Mouse (Mus musculus): ENCODE data around the gene Snrpd3. TPM values are rescaled to one million over a fixed set of nuclear protein-coding genes. Genes with fewer than 3 reads are reported as not detected.
"Not testable (repeated sequence)": the region's sequence is repeated elsewhere in the genome, so short reads cannot be mapped to it uniquely, and the experiment has no call there.

Snrpd3 gene
- total and polyA plus RNA-seq, 3 experiments, result 3.6 to 92.8 (median 87.1) TPM

DNA sequence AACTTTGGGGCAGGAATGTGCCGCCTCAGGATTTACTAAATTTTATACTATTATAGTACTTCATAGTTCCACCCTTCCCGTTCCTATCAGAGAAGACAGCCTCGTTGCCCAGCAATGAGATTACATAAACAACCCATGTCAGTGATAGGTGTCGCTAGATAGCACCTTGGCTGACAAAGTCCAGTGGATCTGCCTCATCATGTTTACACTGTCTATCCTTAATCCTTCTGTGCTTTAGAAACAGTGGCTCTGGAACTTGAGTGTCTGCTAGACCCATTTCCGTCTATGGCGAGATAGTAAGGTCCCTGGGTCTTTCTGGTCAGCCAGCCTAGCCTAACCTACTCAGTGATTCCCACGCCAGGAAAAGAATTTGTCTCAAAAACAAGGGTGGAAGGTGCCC is 17.0 kb upstream of the Snrpd3 start:
- DNase-seq, result no peak

DNA sequence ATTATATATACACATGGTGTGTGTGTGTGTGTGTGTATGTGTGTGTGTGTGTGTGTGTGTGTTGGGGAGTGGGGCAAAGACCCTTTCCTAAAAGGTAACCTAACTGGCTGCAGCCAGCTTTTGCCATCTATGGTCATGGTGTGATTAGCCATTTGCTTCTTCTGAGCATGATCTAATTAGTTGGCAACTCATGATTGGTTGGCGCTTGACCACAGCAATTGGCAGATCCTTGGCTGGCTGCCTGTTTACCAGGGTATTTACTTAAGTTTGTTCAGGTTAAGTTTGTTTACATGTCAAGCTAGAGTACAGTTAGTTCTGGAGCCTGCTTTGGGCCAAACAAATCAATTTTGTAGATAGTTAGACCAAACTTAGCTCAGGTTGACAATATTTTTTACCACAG is 15.7 kb upstream of the Snrpd3 start:
- no peak for DNase-seq

DNA sequence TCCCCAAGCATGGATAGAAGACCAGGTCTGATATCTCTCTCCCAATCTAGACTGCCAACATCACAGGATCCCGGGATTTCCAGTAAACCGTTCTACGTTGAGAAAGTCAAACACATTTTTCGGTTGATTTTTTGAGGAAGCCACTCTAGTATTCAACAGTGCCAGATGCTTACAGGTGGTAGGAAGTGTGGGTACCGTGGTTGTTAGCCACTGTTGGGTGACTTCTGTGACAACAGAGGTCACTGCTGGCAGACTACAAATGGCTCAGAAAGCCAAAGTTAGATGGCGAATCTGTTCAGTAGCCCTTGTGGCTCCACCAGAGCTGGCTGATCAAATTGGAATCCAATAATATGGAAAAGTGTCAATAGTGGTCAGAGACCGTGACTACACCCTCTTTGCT is 13.7 kb upstream of the Snrpd3 start:
- no peak for DNase-seq

DNA sequence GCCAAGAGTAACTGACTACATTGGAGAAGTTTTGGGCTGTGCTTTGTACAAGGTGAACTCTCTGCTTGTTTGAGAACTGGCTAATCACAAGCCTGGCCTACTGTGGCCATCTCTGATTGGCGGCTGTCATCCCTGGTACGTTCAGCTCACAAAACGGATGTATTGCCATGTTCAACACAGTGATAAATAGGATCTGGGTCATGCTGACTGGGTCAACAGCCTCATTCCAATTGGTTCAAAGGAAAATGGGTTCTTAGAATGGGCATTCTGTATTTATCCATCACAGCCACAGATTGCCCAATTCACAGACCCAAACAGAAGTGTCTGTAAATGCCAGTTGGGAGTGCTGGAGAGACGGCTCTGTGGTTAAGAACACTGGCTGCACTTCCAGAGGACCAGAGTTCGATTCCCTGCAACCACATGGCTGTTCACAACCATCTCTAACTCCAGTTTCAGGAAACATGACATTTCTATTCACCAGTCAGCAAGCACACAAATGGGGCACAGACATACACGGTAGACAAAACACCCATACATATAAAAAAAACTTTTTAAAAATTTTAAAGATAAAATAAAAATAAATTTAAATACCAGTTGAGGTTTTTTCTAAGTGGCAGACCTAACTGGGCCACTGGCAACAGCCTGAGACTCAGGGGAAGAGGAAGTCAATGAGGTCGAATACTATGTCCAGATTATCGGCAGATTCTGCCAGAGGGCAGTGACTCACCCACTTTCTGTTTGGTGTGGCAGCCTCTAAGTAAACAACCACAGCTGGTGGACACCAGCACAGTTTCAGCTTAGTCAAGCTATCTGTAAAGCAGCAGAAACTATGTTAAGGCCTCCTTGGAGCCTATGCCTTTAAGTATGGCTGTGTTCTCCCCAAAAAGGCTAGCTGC is 12.9 kb upstream of the Snrpd3 start:
- DNase-seq, result peak; percentile 66

DNA sequence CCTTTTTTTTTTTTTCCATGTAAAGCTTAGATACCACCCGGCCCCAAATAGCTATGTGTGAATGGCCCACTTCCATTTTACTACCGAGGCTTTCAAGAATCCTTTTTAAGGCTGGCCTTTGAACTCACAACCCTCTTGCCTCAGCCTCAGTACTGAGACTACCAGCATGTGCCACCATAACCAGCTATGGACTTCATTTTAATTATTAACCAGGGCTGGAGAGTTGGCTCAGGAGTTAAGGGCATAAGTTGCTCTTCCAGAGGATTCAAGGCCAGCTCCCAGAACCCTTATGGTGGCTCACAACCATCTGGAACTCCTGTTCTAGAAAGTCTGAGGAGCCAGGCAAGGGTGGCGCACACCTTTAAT is 12.2 kb upstream of the Snrpd3 start:
- DNase-seq, result no peak

DNA sequence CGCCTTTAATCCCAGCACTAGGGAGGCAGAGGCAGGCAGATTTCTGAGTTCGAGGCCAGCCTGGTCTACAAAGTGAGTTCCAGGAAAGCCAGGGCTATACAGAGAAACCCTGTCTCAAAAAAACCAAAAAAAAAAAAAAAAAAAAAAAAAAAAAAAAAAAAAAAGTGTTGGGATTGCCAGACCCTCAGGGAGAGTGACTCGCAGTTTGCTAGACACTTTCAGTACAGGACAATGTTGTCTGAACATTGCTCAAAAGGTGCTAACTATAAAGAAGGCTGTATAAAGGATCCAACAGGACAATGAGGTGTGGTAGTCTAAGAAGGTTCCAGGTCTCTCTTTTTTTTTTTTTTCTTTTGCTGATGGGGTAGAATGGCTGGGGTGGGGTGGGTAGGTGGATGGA is 11.4 kb upstream of the Snrpd3 start:
- DNase-seq, result not testable (repeated sequence)

DNA sequence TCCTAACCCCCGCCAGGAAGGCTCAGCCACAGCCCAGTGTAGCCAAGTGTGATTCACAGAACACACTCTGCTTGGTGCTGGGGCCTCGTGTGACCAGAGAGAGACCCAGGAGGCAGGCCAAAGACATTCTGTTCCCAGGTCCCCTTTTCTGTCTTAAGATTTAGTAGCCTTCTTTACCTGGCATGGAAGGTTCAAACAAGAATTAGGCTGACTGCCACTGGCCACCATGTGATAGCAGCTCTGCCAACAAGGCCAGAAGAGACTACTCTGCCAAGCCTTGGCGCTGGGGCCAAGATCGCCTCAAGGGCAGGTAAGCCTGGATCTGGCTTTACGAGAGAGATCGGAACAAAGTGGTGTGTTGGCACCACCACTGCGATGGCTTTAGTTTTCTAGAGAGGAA is 6.9 kb upstream of the Snrpd3 start:
- peak; percentile 81 for DNase-seq

DNA sequence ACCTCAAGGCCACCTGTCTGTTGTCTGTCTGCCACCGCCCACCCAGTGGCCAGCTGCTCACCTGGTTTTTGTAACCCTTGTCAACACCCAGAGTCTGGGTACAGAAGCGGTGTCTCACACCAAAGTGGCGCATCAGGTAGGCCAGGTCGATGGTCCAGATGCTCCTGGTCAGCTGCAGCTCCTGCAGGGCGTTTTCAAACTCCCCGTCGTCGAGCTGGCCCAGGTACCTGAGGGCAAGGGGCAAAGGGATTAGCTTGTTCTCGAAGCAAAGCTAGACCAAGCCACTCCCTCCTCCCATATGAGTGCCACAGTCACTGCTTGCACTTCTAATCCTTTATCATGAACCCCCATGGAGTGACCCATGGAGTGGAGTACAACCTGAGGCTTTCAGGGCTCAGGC is 6.3 kb upstream of the Snrpd3 start:
- no peak for DNase-seq

DNA sequence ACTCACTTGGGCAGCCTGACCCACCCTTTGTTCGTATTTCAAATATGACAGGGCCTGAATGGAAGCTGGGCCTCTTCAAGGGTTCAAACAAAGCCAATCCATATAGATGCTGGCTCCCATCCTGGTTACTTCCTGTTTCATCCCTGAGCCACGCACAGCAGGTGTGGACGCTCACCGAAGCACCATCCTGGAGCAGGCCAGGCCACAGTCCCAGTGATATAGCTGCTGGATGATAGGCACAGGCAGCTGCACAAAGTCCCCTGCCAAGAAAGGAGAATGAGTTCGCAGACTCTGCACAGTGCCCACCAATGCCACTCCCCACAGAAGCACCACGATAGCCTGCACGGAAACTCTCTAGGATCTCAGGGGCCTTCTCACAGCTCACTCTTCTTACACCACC is 5.5 kb upstream of the Snrpd3 start:
- DNase-seq, result no peak

DNA sequence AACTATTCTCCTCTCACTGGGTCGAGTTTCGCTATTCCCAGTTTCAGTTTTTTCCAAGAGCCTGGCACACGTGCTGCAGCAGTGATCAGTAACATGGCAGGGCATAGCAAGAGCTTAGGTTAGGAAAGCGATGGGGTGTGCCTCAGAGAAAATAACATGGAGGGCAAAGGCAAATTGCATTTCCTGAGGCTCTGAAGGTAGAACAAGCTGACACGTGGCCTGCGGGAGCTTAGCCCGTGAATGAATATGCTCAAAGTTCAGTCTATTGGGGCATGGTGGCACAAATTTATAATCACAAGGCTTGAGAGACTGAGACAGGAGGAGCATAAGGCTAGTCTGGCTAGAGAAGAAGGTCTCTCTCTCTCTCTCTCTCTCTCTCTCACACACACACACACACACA is 4.6 kb upstream of the Snrpd3 start:
- DNase-seq, result no peak

DNA sequence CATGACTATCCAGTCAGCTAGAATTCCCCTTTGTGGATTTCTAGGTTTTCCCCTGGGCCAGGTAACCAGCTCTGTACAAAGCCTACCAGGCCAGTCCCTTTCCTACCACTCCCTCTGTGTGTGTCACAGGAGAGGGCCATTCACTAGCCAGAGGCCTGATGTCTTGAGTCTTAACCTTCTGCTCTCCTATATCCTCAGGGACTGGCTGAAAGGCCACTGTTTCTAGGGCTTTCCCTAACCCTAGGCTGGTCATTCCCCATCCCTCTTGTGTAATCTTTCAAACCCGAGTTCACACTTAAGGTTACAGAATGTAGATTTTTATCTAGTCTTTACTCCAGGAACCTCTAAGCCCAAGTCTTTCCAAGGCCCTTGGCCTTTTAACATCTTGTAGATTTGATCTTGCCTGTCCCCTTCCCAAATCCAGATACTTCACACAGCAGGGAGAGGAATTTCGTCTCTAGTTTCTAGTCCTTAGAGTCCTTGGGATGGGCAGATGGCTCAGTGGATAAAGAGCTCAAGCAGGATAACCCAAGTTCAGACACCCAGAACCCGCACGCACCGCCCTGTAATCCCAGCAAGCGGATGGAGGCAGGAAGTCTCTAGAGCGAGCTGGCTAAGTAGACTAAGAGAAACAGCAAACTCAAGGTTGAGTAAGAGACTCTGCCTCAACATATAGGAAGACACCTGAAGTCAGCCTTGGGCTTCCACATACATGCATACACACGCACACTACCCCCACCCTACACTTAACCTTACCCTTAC is 3.9 kb upstream of the Snrpd3 start:
- no peak for DNase-seq

DNA sequence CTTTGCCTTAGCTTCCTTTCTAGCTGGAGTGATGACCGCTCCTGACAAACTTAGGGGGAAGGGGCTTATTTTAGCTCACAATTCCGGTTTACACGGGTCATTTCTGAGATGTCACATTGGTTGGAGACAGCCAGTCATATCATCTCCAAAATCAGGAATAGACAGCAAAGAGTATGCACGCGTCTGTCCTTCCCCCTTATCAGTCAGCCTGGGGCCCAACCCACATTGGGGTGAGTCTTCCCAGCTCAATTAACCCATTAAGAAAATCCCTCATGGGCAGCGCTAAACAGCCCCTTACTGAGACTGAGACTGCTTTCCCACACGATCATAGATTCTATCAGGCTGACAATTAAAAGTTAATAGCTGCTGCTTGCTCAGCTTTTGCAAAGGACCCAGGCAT is 3.0 kb upstream of the Snrpd3 start:
- DNase-seq, result no peak

DNA sequence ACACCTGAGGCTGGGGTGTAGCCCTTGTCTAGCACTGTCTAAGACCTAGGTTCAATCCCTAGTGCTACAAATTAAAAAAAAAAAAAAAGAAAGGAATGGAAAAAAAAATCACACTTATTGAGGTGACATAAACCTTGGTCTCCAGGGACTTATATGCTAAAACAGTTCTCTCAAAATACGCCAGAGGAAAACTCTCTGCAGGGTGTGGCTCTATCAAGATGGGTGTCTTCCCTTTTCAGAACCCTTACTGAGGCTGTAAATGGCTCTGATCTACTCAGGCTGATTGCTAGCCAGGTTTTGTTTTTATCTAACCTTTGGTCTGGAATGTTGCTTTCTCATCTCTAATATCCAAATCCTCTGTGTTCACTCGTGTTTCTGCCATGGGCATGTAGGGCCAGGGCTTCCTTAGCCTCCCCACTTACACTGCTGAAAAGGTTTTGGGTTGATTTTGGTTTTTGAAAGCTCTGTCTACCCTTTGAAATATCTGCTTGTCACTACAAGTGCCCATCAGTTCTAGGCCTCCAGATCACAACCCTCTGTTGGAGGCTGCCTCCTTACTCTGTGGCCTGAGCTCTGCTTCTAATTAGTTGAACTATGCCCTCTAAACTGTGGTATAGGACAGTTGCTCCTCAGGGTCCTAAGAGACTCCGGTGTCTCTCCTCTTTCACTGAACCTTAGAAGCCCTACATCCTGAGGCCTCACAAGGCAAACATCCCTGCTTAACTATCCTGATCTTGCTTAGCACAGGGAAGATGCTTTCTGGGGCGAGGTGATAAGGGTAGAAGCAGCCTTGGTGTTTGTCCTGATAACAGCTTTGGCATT is 1.9 kb upstream of the Snrpd3 start:
- no peak for DNase-seq

DNA sequence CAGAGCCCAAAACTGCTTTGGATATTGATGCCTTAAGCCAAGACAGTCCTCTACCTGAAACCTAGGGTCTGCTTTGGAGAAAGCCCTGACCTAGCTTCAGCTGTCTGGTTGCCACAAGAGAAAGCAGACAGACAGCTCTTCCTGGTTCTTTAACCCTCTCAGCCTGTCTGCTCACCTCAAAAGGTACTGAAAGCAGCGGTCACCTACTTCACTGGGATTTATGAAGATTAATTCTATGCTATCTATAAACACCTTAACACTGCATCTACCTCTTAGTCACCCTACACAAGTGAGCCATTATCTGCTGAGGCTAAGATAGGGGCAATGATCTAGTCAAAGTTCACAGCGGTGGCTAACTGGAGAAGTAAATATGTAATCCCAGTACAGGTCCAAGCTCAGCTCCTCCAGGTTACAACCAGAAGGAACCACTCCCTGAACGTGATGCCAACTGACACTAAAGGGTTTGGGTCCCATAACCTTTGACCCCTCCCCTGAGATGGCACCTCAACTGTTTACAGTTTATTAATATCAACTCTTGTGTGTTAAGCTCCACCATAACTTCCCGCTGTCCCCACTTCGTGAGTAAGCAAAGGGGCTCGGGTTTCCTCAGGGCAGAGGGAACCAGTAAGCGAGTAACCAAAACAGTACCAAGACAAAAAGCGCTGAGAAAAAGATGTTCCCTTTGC is 1.2 kb upstream of the Snrpd3 start:
- DNase-seq, result no peak

DNA sequence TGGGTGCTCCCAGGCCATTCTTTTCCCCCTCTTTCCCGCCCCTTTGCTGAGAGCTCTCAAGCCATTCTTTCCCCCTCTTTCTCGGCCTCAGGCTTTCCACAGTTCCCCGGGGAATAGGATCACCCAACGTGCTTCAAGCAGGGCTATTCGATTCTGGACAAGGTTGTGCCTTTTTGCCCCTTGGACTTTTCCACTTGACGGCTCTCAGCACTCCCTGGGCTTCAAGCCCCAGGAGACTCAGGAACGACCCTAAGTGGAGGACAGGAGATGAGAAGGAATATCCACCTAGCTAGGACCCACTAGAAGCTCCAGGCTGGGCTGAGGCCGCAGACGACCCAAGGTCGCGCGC is 653 bp upstream of the Snrpd3 start:
- no peak for DNase-seq

DNA sequence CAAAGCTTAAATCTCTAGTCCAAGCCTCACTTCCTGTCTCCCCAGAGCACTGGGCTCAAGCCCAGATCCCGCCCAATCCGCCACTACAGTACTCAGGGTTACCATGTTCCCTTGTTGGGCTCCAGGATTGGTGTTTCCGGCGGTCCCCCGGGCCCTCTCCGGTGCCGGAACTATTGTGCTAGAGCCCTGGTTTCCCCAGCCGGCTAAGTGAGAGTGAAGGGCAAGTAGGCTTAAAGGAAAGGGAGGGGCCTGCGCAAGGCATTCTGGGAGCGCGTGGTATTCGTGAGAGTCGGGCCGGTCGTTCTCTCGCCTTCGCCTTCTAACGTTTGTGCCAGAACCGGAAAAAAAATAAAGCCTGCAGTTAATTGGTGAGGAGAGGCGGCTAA is 400 bp downstream of the Snrpd3 start, which contains the start of gene Gucd1:
Gene Gucd1, minus strand, starts transcription at position 215 of the 386 bp plus-strand sequence.
- peak; percentile 97 for DNase-seq

DNA sequence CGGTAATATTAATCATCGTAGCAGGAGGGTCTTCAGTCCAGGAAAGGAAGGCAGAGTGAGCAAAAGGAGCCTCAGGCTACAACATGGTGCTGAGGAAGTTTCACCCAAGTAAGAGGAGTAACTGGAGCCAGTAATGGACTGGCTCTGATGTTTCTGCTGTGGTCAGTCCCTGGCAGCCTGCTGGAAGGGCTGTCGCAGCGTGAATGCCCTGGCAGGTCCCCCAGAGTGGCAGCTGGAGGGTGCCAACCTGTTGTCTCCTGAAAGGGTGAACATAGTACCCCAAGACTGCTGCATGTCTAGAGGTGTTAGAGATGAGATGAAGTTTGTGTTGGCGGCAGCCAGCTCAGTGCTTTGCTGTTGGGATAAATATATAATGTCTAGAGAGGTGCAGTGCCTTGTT is 3.2 kb downstream of the Snrpd3 start:
- DNase-seq, result no peak

DNA sequence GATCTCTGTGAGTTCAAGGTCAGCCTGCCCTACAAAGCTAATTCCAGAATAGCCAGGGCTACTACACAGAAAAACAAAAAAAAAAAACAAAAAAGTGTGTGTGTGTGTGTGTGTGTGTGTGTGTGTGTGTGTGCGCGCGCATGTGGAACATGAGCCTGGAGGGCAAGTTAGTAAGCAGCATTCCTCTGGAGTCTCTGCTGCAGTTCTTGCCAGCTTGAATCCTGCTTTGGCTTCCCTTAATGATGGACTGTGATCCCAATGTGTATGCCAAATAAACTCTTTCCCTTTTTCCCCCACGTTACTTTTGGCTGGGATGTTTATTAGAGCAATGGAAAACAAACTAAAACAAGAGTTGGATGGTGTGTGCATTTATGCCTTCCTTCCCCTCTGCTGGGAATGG is 4.3 kb downstream of the Snrpd3 start:
- DNase-seq, result no peak

DNA sequence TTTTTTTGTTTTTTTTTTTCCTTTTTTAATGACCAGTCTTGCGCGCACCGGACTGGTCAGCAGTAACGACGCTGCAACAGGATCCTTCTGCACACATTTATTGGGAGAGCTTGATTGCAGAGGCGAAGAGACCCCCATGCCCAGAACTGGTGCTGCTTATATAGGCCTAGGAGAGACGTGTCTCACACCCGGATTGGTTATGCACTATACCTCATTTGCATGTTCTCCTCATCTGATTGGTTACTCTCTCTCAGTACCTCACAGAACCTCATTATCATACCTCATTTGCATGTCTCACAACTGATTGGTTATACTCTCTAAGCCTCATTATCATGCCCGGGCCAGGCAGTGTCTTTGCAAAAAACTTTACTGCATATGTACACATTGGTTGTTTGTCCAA is 8.1 kb downstream of the Snrpd3 start:
- not testable (repeated sequence) for DNase-seq

DNA sequence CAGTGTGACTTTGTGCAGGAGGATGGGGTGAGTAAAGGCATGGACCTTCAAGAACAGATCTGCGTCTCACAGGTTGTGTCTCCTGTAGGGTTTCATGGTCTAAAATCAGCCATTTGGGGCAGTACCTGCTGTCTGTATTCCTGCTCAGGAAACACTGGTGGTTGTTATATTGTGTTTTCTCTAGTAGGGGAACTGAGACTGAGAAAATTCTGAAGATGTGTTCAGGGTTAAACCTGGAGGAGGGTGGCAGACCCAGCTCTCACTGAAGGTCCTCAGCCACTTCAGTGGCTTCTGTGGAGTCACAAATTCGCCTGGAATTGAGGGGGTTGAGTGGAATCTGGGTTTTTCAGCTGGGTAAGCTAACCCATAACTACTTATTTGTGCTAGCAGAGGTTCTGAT is 13.0 kb downstream of the Snrpd3 start:
- no peak for DNase-seq

DNA sequence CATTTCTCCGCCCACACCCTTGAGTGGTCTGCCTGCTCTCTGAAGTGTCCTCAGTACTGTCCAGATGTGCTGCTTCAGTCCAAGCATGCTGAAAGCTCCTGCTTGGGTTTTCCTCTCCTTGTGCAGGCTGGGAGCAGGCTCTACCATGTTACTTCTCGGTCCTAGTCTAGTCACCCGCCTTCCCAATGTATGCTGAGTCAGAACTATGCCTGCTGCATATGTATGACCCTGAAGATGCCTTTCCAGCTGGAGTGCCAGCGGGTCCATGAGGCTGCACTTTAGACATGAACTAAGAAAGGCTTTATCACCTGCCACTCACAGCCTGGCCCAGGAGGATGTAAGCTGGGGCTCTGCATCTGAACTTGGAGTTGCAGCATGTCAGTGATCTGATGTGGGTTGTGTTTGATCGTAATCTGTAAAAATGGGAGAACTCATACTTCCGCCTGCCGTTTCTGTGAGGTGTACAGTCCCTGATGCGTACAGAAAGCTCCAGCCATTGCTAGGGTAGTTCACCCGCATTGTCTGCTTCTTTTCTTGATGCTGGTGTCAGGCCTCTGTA is 14.3 kb downstream of the Snrpd3 start:
- DNase-seq, result no peak

DNA sequence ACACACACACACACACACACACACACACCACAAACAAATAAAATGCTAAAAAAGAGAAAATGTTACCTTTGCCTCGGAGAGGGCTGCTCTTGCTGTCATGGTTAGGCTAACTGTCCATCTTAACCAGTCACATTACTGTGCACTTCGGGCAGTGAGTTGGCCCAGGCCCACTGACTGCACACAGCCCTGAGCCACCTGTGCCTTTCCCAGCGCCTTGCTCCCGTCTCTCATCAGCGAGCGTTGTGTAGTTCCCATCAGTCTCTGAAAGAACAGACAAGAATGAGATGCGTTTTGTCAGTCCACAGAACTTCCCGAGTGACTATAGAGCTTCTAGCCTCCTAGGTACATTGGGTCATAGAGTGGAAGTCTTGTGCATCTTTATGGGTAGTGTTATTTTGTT is 16.9 kb downstream of the Snrpd3 start:
- DNase-seq, result no peak

Measured in adrenal gland, adult 2 months (tissue).